ENCODE assay signal across 9 mouse cellular contexts in genomic region chr13:51816559-51817041, GRCm38 (mm10). TPM values are rescaled to one million over a fixed set of nuclear protein-coding genes. Genes with fewer than 3 reads are reported as not detected.
DNase-seq lines count a peak whose midpoint lies in the region; ATAC-seq lines count a peak whose summit lies in the region.
"Had no signal": no experiment of that assay in that cellular context is flagged by ENCODE, and none has a peak within 500 bp of the region (broad histone marks: within the 10 kb centered on the region; RNA-seq: fewer than 3 reads in every experiment).

No protein-coding gene starts in this region.

- H3K4me1 ChIP-seq in embryonic facial prominence, embryonic 12.5 days = no peaks in the 10 kb centered on the region
- peaks cover 30% of the 10 kb centered on the region for H3K4me1 ChIP-seq in embryonic facial prominence, embryonic 10.5 days
- H3K4me1 ChIP-seq in stomach, embryonic 16.5 days (ENCODE audit: control insufficient read depth, insufficient read depth, low read length) = peaks cover 8% of the 10 kb centered on the region; the same call in 1 of the 2 replicates

- H3K36me3 ChIP-seq in embryonic facial prominence, embryonic 12.5 days = no peaks in the 10 kb centered on the region
- no peaks in the 10 kb centered on the region for H3K36me3 ChIP-seq in embryonic facial prominence, embryonic 10.5 days (replicated peaks)
- H3K36me3 ChIP-seq in stomach, embryonic 16.5 days (ENCODE audit: control insufficient read depth, insufficient read depth, low read length) = no peaks in the 10 kb centered on the region

- H3K9me3 ChIP-seq in embryonic facial prominence, embryonic 12.5 days = no peaks in the 10 kb centered on the region
- H3K9me3 ChIP-seq in embryonic facial prominence, embryonic 10.5 days = peaks cover 3% of the 10 kb centered on the region; the same call in 1 of the 2 replicates
- H3K9me3 ChIP-seq in stomach, embryonic 16.5 days (replicated peaks; ENCODE audit: control insufficient read depth, low read length) = no peaks in the 10 kb centered on the region

- H3K4me3 ChIP-seq in embryonic facial prominence, embryonic 12.5 days = no peak overlapping the region
- no peak overlapping the region for H3K4me3 ChIP-seq in embryonic facial prominence, embryonic 10.5 days
- H3K4me3 ChIP-seq in stomach, embryonic 16.5 days (replicated peaks; ENCODE audit: low read length) = no peak overlapping the region

- H3K27me3 ChIP-seq in embryonic facial prominence, embryonic 12.5 days = no peaks in the 10 kb centered on the region
- no peaks in the 10 kb centered on the region for H3K27me3 ChIP-seq in embryonic facial prominence, embryonic 10.5 days (replicated peaks; ENCODE audit: low read depth, poor library complexity, severe bottlenecking)
- no peaks in the 10 kb centered on the region for H3K27me3 ChIP-seq in stomach, embryonic 16.5 days (ENCODE audit: control insufficient read depth, insufficient read depth, low read length)

- H3K4me2 ChIP-seq in embryonic facial prominence, embryonic 12.5 days (replicated peaks) = no peak overlapping the region
- no peak overlapping the region for H3K4me2 ChIP-seq in stomach, embryonic 16.5 days (ENCODE audit: low read depth, low read length)

- no peak overlapping the region for H3K9ac ChIP-seq in embryonic facial prominence, embryonic 12.5 days
- H3K9ac ChIP-seq in stomach, embryonic 16.5 days (ENCODE audit: low read length) = no peak overlapping the region

- 68% methylated on average over 5 of the region's 5 CpGs for WGBS in embryonic facial prominence, embryonic 12.5 days
- 79% methylated on average over 5 of the region's 5 CpGs for WGBS in embryonic facial prominence, embryonic 10.5 days
- WGBS in stomach, embryonic 16.5 days = 69% methylated on average over 5 of the region's 5 CpGs

- peak overlapping the region; percentile 66 for H3K27ac ChIP-seq in embryonic facial prominence, embryonic 12.5 days
- no peak overlapping the region; the same call in 1 of the 2 replicates for H3K27ac ChIP-seq in embryonic facial prominence, embryonic 10.5 days (replicated peaks)
- H3K27ac ChIP-seq in stomach, embryonic 16.5 days (ENCODE audit: low read length) = peak overlapping the region; percentile 43; the same call in 1 of the 2 replicates
- H3K27ac ChIP-seq: kidney, postnatal 0 days had no signal

- no peak for ATAC-seq in embryonic facial prominence, embryonic 12.5 days (ENCODE audit: insufficient number of reproducible peaks, insufficient read depth, low FRiP score, low TSS enrichment)
- no peak for ATAC-seq in stomach, embryonic 16.5 days (ENCODE audit: insufficient read depth, low FRiP score)

- DNase-seq in embryonic facial prominence, embryonic 10.5 days (ENCODE audit: low spot score) = no peak
- DNase-seq in right cerebral cortex, postnatal 4 days = peak; percentile 39
- no peak for DNase-seq in right cerebral cortex, postnatal 36 days (ENCODE audit: low spot score in 2 of 2)
- DNase-seq in layer of hippocampus, adult 9-11 months = peak; percentile 67
- no peak for DNase-seq in kidney, postnatal 25 days
- no peak for DNase-seq in thymus, adult 18-20 months

RNA-seq across cellular contexts. Expression of gene Sema4d, which starts 23.1 kb away (rescaled TPM):
- polyA plus RNA-seq in embryonic facial prominence, embryonic 12.5 days (2016; fragmentation: Nextera tagmentation; extraction: Ambion mirVana) = 6.8 and 7.1 TPM in 2 replicates
- 6.8 and 7.8 TPM in 2 replicates for polyA plus RNA-seq in embryonic facial prominence, embryonic 10.5 days (2016; fragmentation: Nextera tagmentation; extraction: Ambion mirVana)
- polyA plus RNA-seq in stomach, embryonic 16.5 days (2015; fragmentation: Nextera tagmentation; extraction: Ambion mirVana) = 11.5 and 14.1 TPM in 2 replicates

RNA-seq across cellular contexts. Expression of gene Gadd45g, which starts 29.9 kb away (rescaled TPM):
- polyA plus RNA-seq in embryonic facial prominence, embryonic 12.5 days (2016; fragmentation: Nextera tagmentation; extraction: Ambion mirVana) = 60.3 TPM in 2 replicates
- 61.5 and 75.2 TPM in 2 replicates for polyA plus RNA-seq in embryonic facial prominence, embryonic 10.5 days (2016; fragmentation: Nextera tagmentation; extraction: Ambion mirVana)
- 41.4 and 44.0 TPM in 2 replicates for polyA plus RNA-seq in stomach, embryonic 16.5 days (2015; fragmentation: Nextera tagmentation; extraction: Ambion mirVana)

Comparison
In these comparisons a context has a peak if more than half of its experiments do, and no peak if none do; other contexts are left out.
1. DNase-seq: peak in right cerebral cortex, postnatal 4 days (single experiment) and layer of hippocampus, adult 9-11 months (single experiment); none in embryonic facial prominence, embryonic 10.5 days (single experiment), right cerebral cortex, postnatal 36 days (0 of 2), kidney, postnatal 25 days (0 of 2) and thymus, adult 18-20 months (0 of 2).